Comparison of ENCODE assay signal across 9 mouse cellular contexts in the genomic region with DNA sequence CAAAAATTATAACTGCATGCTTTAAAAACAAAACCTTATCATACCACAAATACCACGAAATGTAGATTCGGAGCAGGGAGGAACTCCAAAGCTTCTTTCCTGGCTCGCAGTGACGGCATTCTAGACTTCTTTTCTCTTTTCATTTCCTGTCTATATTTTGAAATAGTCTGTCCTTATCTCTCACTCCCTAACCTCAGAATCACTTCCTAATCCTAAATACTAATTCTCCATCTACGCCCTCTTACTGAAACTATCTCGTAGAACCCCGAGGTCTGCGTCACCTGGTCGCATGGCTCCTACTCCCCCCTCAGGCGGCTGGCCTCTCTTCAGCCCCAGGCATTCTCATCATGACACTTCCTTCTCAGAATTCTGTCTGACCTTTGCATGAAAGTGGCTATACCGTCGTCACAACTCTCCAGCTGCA. TPM values are rescaled to one million over a fixed set of nuclear protein-coding genes. Genes with fewer than 3 reads are reported as not detected.
DNase-seq lines count a peak whose midpoint lies in the region; ATAC-seq and TF ChIP-seq lines count a peak whose summit lies in the region.
"Had no signal": no experiment of that assay in that cellular context is flagged by ENCODE, and none has a peak within 500 bp of the region (broad histone marks: within the 10 kb centered on the region; RNA-seq: fewer than 3 reads in every experiment).

No protein-coding gene starts in this region.

- H3K4me3 ChIP-seq in lung, embryonic 16.5 days (ENCODE audit: low read length), result peak overlapping the region; percentile 2; the same call in 1 of the 2 replicates
- no peak overlapping the region for H3K4me3 ChIP-seq in lung, adult 2 months (replicated peaks; ENCODE audit: extremely low read depth, low read depth, low read length)
- peak overlapping the region; percentile 46 for H3K4me3 ChIP-seq in bone marrow macrophage, adult 2 months (ENCODE audit: insufficient read depth, low read length)
- H3K4me3 ChIP-seq in liver, embryonic 14.5 days (ENCODE audit: insufficient read depth in 1 of 2, low read depth in 2 of 2, low read length in 2 of 2), result peak overlapping the region; percentile 31 to 38
- no peak overlapping the region for H3K4me3 ChIP-seq in hindbrain, embryonic 12.5 days

- DNase-seq in lung, adult 2 months, result no peak
- peak in 1 of 3 experiments; percentile 33 for DNase-seq in liver, embryonic 14.5 days (ENCODE audit: low read depth in 3 of 3, low spot score in 3 of 3)
- DNase-seq in thymus, postnatal 0 days (ENCODE audit: low spot score), result peak; percentile 33
- DNase-seq in kidney, postnatal 14 days, result no peak
- DNase-seq in adrenal gland, adult 18-20 months (ENCODE audit: low spot score in 2 of 2), result no peak
- DNase-seq: cerebellum, postnatal 36 days had no signal

- TF ChIP-seq CTCF in lung, adult 2 months (IDR thresholded peaks at IDR 0.05; ENCODE audit: insufficient read depth, low read length), result no peak
- TF ChIP-seq CTCF in bone marrow macrophage, adult 2 months (IDR thresholded peaks at IDR 0.05; ENCODE audit: low read depth, low read length), result no peak
- peak; percentile 18; the same call in 1 of the 2 replicates for TF ChIP-seq CTCF in liver, embryonic 14.5 days (IDR thresholded peaks at IDR 0.05; ENCODE audit: low read depth)

- no peak overlapping the region for H3K27ac ChIP-seq in lung, embryonic 16.5 days (ENCODE audit: low read length)
- H3K27ac ChIP-seq in bone marrow macrophage, adult 2 months (ENCODE audit: insufficient read depth, low read depth, low read length), result no peak overlapping the region
- no peak overlapping the region for H3K27ac ChIP-seq in liver, embryonic 14.5 days
- H3K27ac ChIP-seq in hindbrain, embryonic 12.5 days, result no peak overlapping the region

- no peaks in the 10 kb centered on the region for H3K9me3 ChIP-seq in lung, embryonic 16.5 days (ENCODE audit: control insufficient read depth, low read length)
- no peaks in the 10 kb centered on the region for H3K9me3 ChIP-seq in liver, embryonic 14.5 days (ENCODE audit: control insufficient read depth, low read length)
- no peaks in the 10 kb centered on the region for H3K9me3 ChIP-seq in hindbrain, embryonic 12.5 days (replicated peaks)

- H3K36me3 ChIP-seq in lung, embryonic 16.5 days (ENCODE audit: control insufficient read depth, insufficient read depth, low read length), result no peaks in the 10 kb centered on the region
- H3K36me3 ChIP-seq in liver, embryonic 14.5 days (replicated peaks; ENCODE audit: control insufficient read depth, insufficient read depth, low read depth), result no peaks in the 10 kb centered on the region
- H3K36me3 ChIP-seq in hindbrain, embryonic 12.5 days, result no peaks in the 10 kb centered on the region

- peaks cover 5% of the 10 kb centered on the region; the same call in 1 of the 2 replicates for H3K4me1 ChIP-seq in lung, embryonic 16.5 days (replicated peaks; ENCODE audit: control insufficient read depth, insufficient read depth, low read length)
- no peaks in the 10 kb centered on the region for H3K4me1 ChIP-seq in lung, adult 2 months (ENCODE audit: control insufficient read depth, insufficient read depth, low read length)
- H3K4me1 ChIP-seq in bone marrow macrophage, adult 2 months (ENCODE audit: control insufficient read depth, insufficient read depth, low read length), result no peaks in the 10 kb centered on the region
- H3K4me1 ChIP-seq in liver, embryonic 14.5 days (replicated peaks; ENCODE audit: control insufficient read depth in 2 of 2, insufficient read depth in 2 of 2, low read length in 1 of 2), result peaks cover 7 to 23% of the 10 kb centered on the region in 2 experiments
- H3K4me1 ChIP-seq in hindbrain, embryonic 12.5 days, result no peaks in the 10 kb centered on the region

- ATAC-seq in lung, embryonic 16.5 days (ENCODE audit: low read depth), result no peak
- ATAC-seq in liver, embryonic 14.5 days (ENCODE audit: insufficient read depth), result peak; percentile 62; the same call in 1 of the 2 replicates
- ATAC-seq in hindbrain, embryonic 12.5 days (ENCODE audit: low FRiP score), result no peak

- H3K4me2 ChIP-seq in lung, embryonic 16.5 days (ENCODE audit: low read depth, low read length), result peak overlapping the region; percentile 31
- H3K4me2 ChIP-seq in liver, embryonic 14.5 days (ENCODE audit: low read depth), result peak overlapping the region; percentile 69
- no peak overlapping the region for H3K4me2 ChIP-seq in hindbrain, embryonic 12.5 days (replicated peaks)

- no peak for TF ChIP-seq EP300 in liver, embryonic 14.5 days (IDR thresholded peaks at IDR 0.05; ENCODE audit: low read depth)

- no peak overlapping the region for H3K9ac ChIP-seq in lung, embryonic 16.5 days (ENCODE audit: low read length)
- H3K9ac ChIP-seq in liver, embryonic 14.5 days (replicated peaks), result peak overlapping the region; percentile 43
- no peak overlapping the region for H3K9ac ChIP-seq in hindbrain, embryonic 12.5 days

- H3K27me3 ChIP-seq in lung, embryonic 16.5 days (ENCODE audit: control insufficient read depth, insufficient read depth, low read depth, low read length), result no peaks in the 10 kb centered on the region
- H3K27me3 ChIP-seq in liver, embryonic 14.5 days (ENCODE audit: control insufficient read depth, insufficient read depth, low read length), result no peaks in the 10 kb centered on the region
- no peaks in the 10 kb centered on the region for H3K27me3 ChIP-seq in hindbrain, embryonic 12.5 days

- WGBS in lung, embryonic 16.5 days, result 44% methylated on average over 12 of the region's 12 CpGs
- 34% methylated on average over 12 of the region's 12 CpGs for WGBS in lung, adult 2 months
- 9% methylated on average over 12 of the region's 12 CpGs for WGBS in liver, embryonic 14.5 days (ENCODE audit: insufficient replicate concordance)
- WGBS in hindbrain, embryonic 12.5 days, result 69% methylated on average over 12 of the region's 12 CpGs

- no peak for TF ChIP-seq POLR2A in lung, adult 2 months (IDR thresholded peaks at IDR 0.05; ENCODE audit: borderline replicate concordance, extremely low read depth, low read depth, low read length)
- TF ChIP-seq POLR2A in bone marrow macrophage, adult 2 months (IDR thresholded peaks at IDR 0.05; ENCODE audit: borderline replicate concordance, low read depth, low read length), result no peak

RNA-seq across cellular contexts. Expression of gene Fasl, which starts 21.2 kb away (rescaled TPM):
- not detected in 2 replicates for polyA plus RNA-seq in lung, embryonic 16.5 days (2015; fragmentation: Nextera tagmentation; extraction: Ambion mirVana)
- 0.32 and 0.37 TPM in 2 replicates for polyA plus RNA-seq in lung, adult 2 months (2012; rRNA removed)
- polyA plus RNA-seq in bone marrow macrophage, adult 2 months (2012; ENCODE audit: insufficient read depth, insufficient read length, missing spikeins), result not detected in 2 replicates
- 0.03 and 0.11 TPM in 2 replicates for polyA plus RNA-seq in liver, embryonic 14.5 days (2012; rRNA removed)
- not detected in 2 replicates for polyA plus RNA-seq in liver, embryonic 14.5 days (2014; fragmentation: Nextera tagmentation; extraction: Ambion mirVana)
- polyA plus RNA-seq in thymus, postnatal 0 days (2015; fragmentation: Nextera tagmentation; extraction: Ambion mirVana), result 1.1 and 1.4 TPM in 2 replicates
- 0.20 and 0.21 TPM in 2 replicates for polyA plus RNA-seq in hindbrain, embryonic 12.5 days (2016; fragmentation: Nextera tagmentation; extraction: Ambion mirVana)
- total RNA-seq in adrenal gland, adult 18-20 months (2021), result under 1 TPM in 1 of 2 experiments, not detected in 1; 0.26 TPM

Comparison
In these comparisons a context has a peak if more than half of its experiments do, and no peak if none do; other contexts are left out.
1. H3K4me3 ChIP-seq: peak in lung, embryonic 16.5 days (single experiment), bone marrow macrophage, adult 2 months (single experiment) and liver, embryonic 14.5 days (2 of 2); none in lung, adult 2 months (single experiment) and hindbrain, embryonic 12.5 days (single experiment).